Mouse (Mus musculus) spleen, adult 2 months (tissue): ENCODE results near the gene Radil. TPM values are rescaled to one million over a fixed set of nuclear protein-coding genes. Genes with fewer than 3 reads are reported as not detected.

ENCODE experiments used
- DNase-seq, 2 experiments: peaks; one replicate each; pipeline versions ENCODE4 v3.0.0 to v3.0.0-alpha.2; 2012 to 2021; ENCODE audit warnings: low spot score in 2 of 2, low read depth in 1 of 2
- H3K27ac ChIP-seq: fragments of 200-500 bp; 2 replicates; pipeline ENCODE4 v1.5.1; 2012; ENCODE audit warnings: low read length, inconsistent platforms; ENCODE audit not compliant: insufficient read depth
- H3K27me3 ChIP-seq: fragments of 200-500 bp; 2 replicates; pipeline ENCODE4 v1.6.1; 2012; ENCODE audit warnings: mild to moderate bottlenecking, moderate library complexity, low read length, inconsistent platforms; ENCODE audit not compliant: control insufficient read depth, insufficient read depth
- H3K36me3 ChIP-seq: fragments of 200-500 bp; 2 replicates; pipeline ENCODE4 v1.6.1; 2012; ENCODE audit warnings: mild to moderate bottlenecking, low read length, inconsistent platforms; ENCODE audit not compliant: control insufficient read depth, insufficient read depth
- H3K4me1 ChIP-seq: fragments of 200-500 bp; 2 replicates; pipeline ENCODE4 v1.6.1; 2011; ENCODE audit warnings: inconsistent platforms; ENCODE audit not compliant: control insufficient read depth, insufficient read depth, insufficient read length
- H3K4me3 ChIP-seq: fragments of 200-500 bp; 2 replicates; pipeline ENCODE4 v1.5.1; 2011; ENCODE audit warnings: mild to moderate bottlenecking, inconsistent platforms; ENCODE audit not compliant: insufficient read depth, insufficient read length; ENCODE audit errors: extremely low read depth
- CTCF ChIP-seq: fragments of 200-500 bp; IDR thresholded peaks from 2 replicates; pipeline ENCODE4 v1.5.1; 2011; ENCODE audit warnings: mild to moderate bottlenecking, inconsistent platforms; ENCODE audit not compliant: insufficient read depth, insufficient read length, insufficient replicate concordance; ENCODE audit errors: extremely low read depth
- POLR2A ChIP-seq: fragments of 200-500 bp; IDR thresholded peaks from 2 replicates; pipeline ENCODE4 v1.6.1; 2011; ENCODE audit warnings: low read depth, low read length, inconsistent platforms
- WGBS: fragments of 180-500 bp; shearing (Covaris S2); methylation state at CpG from one replicate; pipeline ENCODE4 v1.1.7; 2018; 5-methylcytosine and 5-hydroxymethylcytosine counted together
- polyA plus RNA-seq: library from polyadenylated mRNA; depleted of rRNA; stranded (reverse); fragments of >200 nt; gene quantifications from 2 replicates; pipeline ENCODE4 v1.2.3, GENCODE M21; 2012

Gene Radil
- polyA plus RNA-seq, 1 experiment, result 0.25 TPM

DNA sequence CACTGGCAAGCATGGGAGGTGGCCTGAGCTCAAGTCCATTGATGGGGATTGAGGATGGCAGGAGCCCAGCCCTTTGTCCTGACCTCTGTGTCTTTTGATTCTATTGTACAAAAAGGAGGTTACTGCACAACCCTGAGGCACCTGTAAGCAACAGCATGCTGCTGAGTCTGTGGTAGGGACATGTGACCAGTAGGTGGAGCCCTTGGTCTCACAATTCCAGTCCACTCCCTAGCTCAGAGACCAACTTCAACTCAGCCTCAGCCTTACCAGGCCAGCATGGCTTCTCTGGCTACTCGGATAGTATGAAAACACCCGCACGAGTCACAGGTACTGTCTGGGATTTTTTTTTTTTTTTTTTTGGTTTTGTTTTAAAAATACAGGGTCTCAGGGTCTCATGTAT lies 48.5 kb downstream of the Radil start:
- peak; percentile 21 to 48 for DNase-seq
- Histone ChIP-seq H3K27me3 (no peaks in the 10 kb centered on the region), H3K27ac (no peak overlapping the region), H3K36me3 (no peaks in the 10 kb centered on the region), H3K4me1 (no peaks in the 10 kb centered on the region), H3K4me3 (no peak overlapping the region)
- TF ChIP-seq POLR2A, result no peak
- TF ChIP-seq CTCF, result peak; percentile 51; the same call in 1 of the 2 replicates
- 7% methylated on average over 3 of the region's 3 CpGs for WGBS

GRCm38 (mm10) chr5:142500918-142501317 lies 50.0 kb downstream of the Radil start:
- H3K4me3 ChIP-seq, result no peak overlapping the region
- no peaks in the 10 kb centered on the region for H3K36me3 ChIP-seq
- no peaks in the 10 kb centered on the region for H3K27me3 ChIP-seq
- H3K27ac ChIP-seq, result no peak overlapping the region
- no peak for DNase-seq
- TF ChIP-seq POLR2A (no peak), CTCF (no peak)
- 67% methylated on average over 10 of the region's 10 CpGs for WGBS
- H3K4me1 ChIP-seq, result no peaks in the 10 kb centered on the region

DNA sequence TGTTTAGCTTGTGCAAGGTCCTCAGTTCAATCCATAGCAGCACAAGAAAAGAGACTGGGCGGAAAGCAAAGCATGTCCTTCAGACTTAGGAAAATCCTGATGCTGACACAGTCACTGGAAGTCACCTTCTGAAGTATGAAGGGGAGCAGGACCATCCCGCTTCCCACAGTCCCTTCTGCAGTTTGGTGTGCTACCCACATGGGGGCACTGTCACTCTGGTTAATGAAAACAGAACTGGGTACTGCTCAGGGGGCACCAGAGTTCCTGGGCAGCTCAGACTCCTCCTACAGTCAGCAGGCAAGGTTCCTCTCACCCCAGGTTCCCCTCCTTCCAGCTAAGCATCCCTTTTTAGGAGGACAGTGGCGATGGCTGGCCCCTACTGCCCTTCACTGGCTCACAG lies 51.9 kb downstream of the Radil start:
- DNase-seq, result no peak
- Histone ChIP-seq H3K36me3 (no peaks in the 10 kb centered on the region), H3K27me3 (no peaks in the 10 kb centered on the region), H3K4me3 (no peak overlapping the region), H3K4me1 (no peaks in the 10 kb centered on the region), H3K27ac (no peak overlapping the region)
- TF ChIP-seq CTCF (peak; percentile 29; the same call in 1 of the 2 replicates), POLR2A (no peak)
- WGBS, result 40% methylated on average over 3 of the region's 3 CpGs

GRCm38 (mm10) chr5:142495321-142496096 lies 55.4 kb downstream of the Radil start:
- DNase-seq, result no peak
- H3K4me1 ChIP-seq, result no peaks in the 10 kb centered on the region
- H3K4me3 ChIP-seq, result no peak overlapping the region
- no peak overlapping the region for H3K27ac ChIP-seq
- no peak for TF ChIP-seq POLR2A
- no peak for TF ChIP-seq CTCF
- no peaks in the 10 kb centered on the region for H3K27me3 ChIP-seq
- WGBS, result 78% methylated on average over 14 of the region's 14 CpGs
- H3K36me3 ChIP-seq, result no peaks in the 10 kb centered on the region

DNA sequence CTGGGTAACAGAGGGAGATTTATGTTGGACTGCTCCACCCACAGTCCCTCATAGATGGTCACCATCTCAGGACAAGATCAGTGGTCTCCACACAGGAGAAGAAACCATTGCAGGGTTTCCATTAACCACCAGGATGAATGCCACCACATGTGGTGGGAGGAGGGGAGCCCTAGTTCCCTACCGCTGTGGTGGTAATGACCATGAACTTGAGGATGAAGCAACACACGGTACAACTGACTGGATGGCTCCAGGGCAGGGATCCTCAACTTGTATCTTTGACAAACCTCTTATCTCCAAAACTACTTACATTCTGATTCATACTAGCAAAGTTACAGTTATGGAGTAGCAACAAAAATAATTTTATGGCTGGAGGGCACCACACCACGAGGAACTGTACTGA lies 57.6 kb downstream of the Radil start:
- no peak overlapping the region for H3K4me3 ChIP-seq
- H3K4me1 ChIP-seq, result no peaks in the 10 kb centered on the region
- H3K36me3 ChIP-seq, result no peaks in the 10 kb centered on the region
- no peaks in the 10 kb centered on the region for H3K27me3 ChIP-seq
- DNase-seq, result no peak
- H3K27ac ChIP-seq, result no peak overlapping the region
- TF ChIP-seq CTCF (no peak), POLR2A (no peak)
- WGBS, result 77% methylated on average over 3 of the region's 3 CpGs

GRCm38 (mm10) chr5:142489955-142490707 lies 60.8 kb downstream of the Radil start:
- H3K4me1 ChIP-seq, result no peaks in the 10 kb centered on the region
- H3K27me3 ChIP-seq, result no peaks in the 10 kb centered on the region
- no peaks in the 10 kb centered on the region for H3K36me3 ChIP-seq
- DNase-seq, result no peak
- no peak for TF ChIP-seq CTCF
- TF ChIP-seq POLR2A, result no peak
- WGBS, result 63% methylated on average over 9 of the region's 9 CpGs
- H3K4me3 ChIP-seq, result no peak overlapping the region
- H3K27ac ChIP-seq, result no peak overlapping the region
